Mouse (Mus musculus) right cerebral cortex, postnatal 10 days (tissue): ENCODE results near the gene Gpr83.

Source experiments
- DNase-seq, 2 experiments: peaks; one replicate each; pipeline ENCODE4 v3.0.0; 2021; ENCODE audit warnings: low spot score in 2 of 2

Gpr83 gene

GRCm38 (mm10) chr9:14904741-14905475, 44.9 kb downstream of the Gpr83 start:
- DNase-seq: no peak

- DNase-seq: no peak
Observed at GRCm38 (mm10) chr9:14905956-14906355, 45.9 kb downstream of the Gpr83 start.

- DNase-seq: no peak
Observed at GRCm38 (mm10) chr9:14907816-14908415, 47.9 kb downstream of the Gpr83 start.

- DNase-seq: no peak
Observed at GRCm38 (mm10) chr9:14909981-14910380, 50.0 kb downstream of the Gpr83 start.

GRCm38 (mm10) chr9:14912037-14912436, 52.0 kb downstream of the Gpr83 start:
- no peak for DNase-seq

- DNase-seq: no peak
Observed at GRCm38 (mm10) chr9:14917661-14918060, 57.7 kb downstream of the Gpr83 start.

- DNase-seq: no peak
Observed at GRCm38 (mm10) chr9:14918825-14919668, 59.0 kb downstream of the Gpr83 start.
